Mouse (Mus musculus) cerebellum, adult 11 months (tissue): ENCODE results near the gene Farsa.
A peak's percentile ranks its signal among the peaks of the same experiment; 100 is the strongest.
"Not testable (repeated sequence)": the region's sequence is repeated elsewhere in the genome, so short reads cannot be mapped to it uniquely, and the experiment has no call there.

Experiments used
- DNase-seq: peaks from one replicate; pipeline ENCODE4 v3.0.0; 2022

The Farsa gene

GRCm38 (mm10) chr8:84874339-84874738 lies 17.6 kb downstream of the Farsa start:
- no peak for DNase-seq

GRCm38 (mm10) chr8:84877297-84878035 lies 20.7 kb downstream of the Farsa start:
- peak; percentile 73 for DNase-seq

GRCm38 (mm10) chr8:84878915-84879314 lies 22.1 kb downstream of the Farsa start:
- DNase-seq, result no peak

GRCm38 (mm10) chr8:84884728-84885127 lies 27.9 kb downstream of the Farsa start:
- no peak for DNase-seq

GRCm38 (mm10) chr8:84888280-84888679 lies 31.5 kb downstream of the Farsa start:
- DNase-seq, result no peak

GRCm38 (mm10) chr8:84889141-84889540 lies 32.4 kb downstream of the Farsa start:
- DNase-seq, result no peak

GRCm38 (mm10) chr8:84892993-84893708 lies 36.4 kb downstream of the Farsa start:
- DNase-seq, result no peak

GRCm38 (mm10) chr8:84893709-84894134 lies 36.9 kb downstream of the Farsa start, which contains the start of gene Gcdh:
Gene Gcdh, minus strand, starts transcription at chr8:84893921.
- peak; percentile 89 for DNase-seq

GRCm38 (mm10) chr8:84895963-84896362 lies 39.2 kb downstream of the Farsa start:
- DNase-seq, result no peak

GRCm38 (mm10) chr8:84901071-84901470 lies 44.3 kb downstream of the Farsa start:
- DNase-seq, result no peak

- DNase-seq, result no peak
Measured at GRCm38 (mm10) chr8:84901752-84902151, 45.0 kb downstream of the Farsa start, which contains the start of gene Klf1. Gene Klf1, plus strand, starts transcription at chr8:84901928.

- no peak for DNase-seq
Measured at GRCm38 (mm10) chr8:84902367-84902919, 45.7 kb downstream of the Farsa start.

GRCm38 (mm10) chr8:84902920-84903661 lies 46.3 kb downstream of the Farsa start:
- DNase-seq, result peak; percentile 96

- no peak for DNase-seq
Measured at GRCm38 (mm10) chr8:84904351-84904750, 47.6 kb downstream of the Farsa start.

GRCm38 (mm10) chr8:84907037-84907436 lies 50.2 kb downstream of the Farsa start:
- no peak for DNase-seq

- DNase-seq, result no peak
Measured at GRCm38 (mm10) chr8:84907493-84907892, 50.7 kb downstream of the Farsa start.

GRCm38 (mm10) chr8:84907979-84908378 lies 51.2 kb downstream of the Farsa start:
- not testable (repeated sequence) for DNase-seq

GRCm38 (mm10) chr8:84908421-84909161 lies 51.8 kb downstream of the Farsa start, which contains the start of gene Dnase2a:
Gene Dnase2a, plus strand, starts transcription at chr8:84908560.
- DNase-seq, result peak; percentile 81

- no peak for DNase-seq
Measured at GRCm38 (mm10) chr8:84909162-84909767, 52.5 kb downstream of the Farsa start.

GRCm38 (mm10) chr8:84909949-84910348 lies 53.2 kb downstream of the Farsa start:
- DNase-seq, result no peak

- peak; percentile 78 for DNase-seq
Measured at GRCm38 (mm10) chr8:84910551-84910950, 53.8 kb downstream of the Farsa start.

GRCm38 (mm10) chr8:84911854-84912253 lies 55.1 kb downstream of the Farsa start:
- DNase-seq, result no peak
